Mouse (Mus musculus): ENCODE measurements around the gene Traf1. TPM values are rescaled to one million over a fixed set of nuclear protein-coding genes. Genes with fewer than 3 reads are reported as not detected.

The Traf1 gene
- total and polyA plus RNA-seq, 2 experiments from 2014 or later: 0.86 to 2.7 TPM

DNA sequence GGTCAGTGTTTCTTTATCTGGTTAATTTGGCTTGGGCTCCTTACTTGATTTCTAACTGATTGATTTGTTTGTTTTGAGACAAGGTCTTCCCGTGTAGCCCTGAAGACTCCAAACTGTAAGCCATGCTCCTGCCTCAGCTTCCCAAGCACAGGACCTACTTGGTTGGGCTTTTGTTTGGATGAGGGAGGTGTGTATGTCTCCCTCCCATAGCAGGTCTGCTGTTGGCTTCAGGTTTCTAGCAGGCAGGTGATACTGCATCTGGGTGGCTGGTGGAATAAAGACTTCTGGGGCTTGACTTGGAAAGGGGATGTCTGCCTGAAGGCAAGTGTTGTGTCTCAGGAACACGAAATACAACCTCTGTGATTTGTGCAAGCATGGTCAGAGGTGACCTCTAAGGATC, 639 bp upstream of the Traf1 start:
- H3K4me3 ChIP-seq (ENCODE audit: low read depth, low read length): no peak overlapping the region
- no peaks in the 10 kb centered on the region for H3K9me3 ChIP-seq (ENCODE audit: low read length)
- H3K9ac ChIP-seq: no peak overlapping the region
- no peaks in the 10 kb centered on the region for H3K36me3 ChIP-seq (ENCODE audit: insufficient read depth)
- TF ChIP-seq CTCF (IDR thresholded peaks at IDR 0.05; ENCODE audit: low read depth): no peak
- H3K4me1 ChIP-seq (ENCODE audit: insufficient read depth): no peaks in the 10 kb centered on the region
- DNase-seq (no peak), ATAC-seq (no peak)
- H3K4me2 ChIP-seq (ENCODE audit: low read depth): no peak overlapping the region
- H3K27me3 ChIP-seq (ENCODE audit: insufficient read depth, low read length): no peaks in the 10 kb centered on the region
- no peak overlapping the region for H3K27ac ChIP-seq (ENCODE audit: low read depth, low read length)
- 91% methylated on average over 2 of the region's 2 CpGs for WGBS

DNA sequence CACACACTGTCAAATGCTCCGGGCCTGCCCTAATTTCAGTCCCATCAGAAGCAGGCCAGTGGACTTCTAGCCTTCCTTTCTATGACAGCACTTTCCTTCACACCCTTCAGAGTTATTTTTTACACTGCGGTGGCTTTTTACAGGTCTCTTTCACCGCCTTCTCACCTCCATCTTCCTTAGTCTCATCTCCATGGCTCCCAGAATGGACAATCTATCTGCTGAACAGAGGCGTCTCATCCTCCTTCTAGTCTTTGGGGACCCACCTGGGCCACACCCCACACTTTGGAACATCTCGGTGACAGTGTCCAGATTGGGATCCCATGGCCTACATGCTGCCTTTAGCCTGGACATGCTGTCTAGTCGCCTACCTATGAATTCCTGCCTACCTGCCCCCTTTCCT, 606 bp downstream of the Traf1 start:
- no peak for DNase-seq
- TF ChIP-seq CTCF (IDR thresholded peaks at IDR 0.05; ENCODE audit: low read depth): no peak
- no peak overlapping the region for H3K27ac ChIP-seq (ENCODE audit: low read depth, low read length)
- 79% methylated on average over 6 of the region's 6 CpGs for WGBS
- H3K9me3 ChIP-seq (ENCODE audit: low read length): no peaks in the 10 kb centered on the region
- no peak for ATAC-seq
- H3K4me1 ChIP-seq (ENCODE audit: insufficient read depth): no peaks in the 10 kb centered on the region
- no peak overlapping the region for H3K9ac ChIP-seq
- 0 out of 2 replicates have a peak overlapping the region, but pooled peaks have one; percentile 0 for H3K4me3 ChIP-seq (ENCODE audit: low read depth, low read length)
- no peaks in the 10 kb centered on the region for H3K36me3 ChIP-seq (ENCODE audit: insufficient read depth)
- H3K4me2 ChIP-seq (ENCODE audit: low read depth): peak overlapping the region; percentile 30
- no peaks in the 10 kb centered on the region for H3K27me3 ChIP-seq (ENCODE audit: insufficient read depth, low read length)

- DNase-seq (no peak), ATAC-seq (no peak)
- no peaks in the 10 kb centered on the region for H3K36me3 ChIP-seq (ENCODE audit: insufficient read depth)
- no peaks in the 10 kb centered on the region for H3K4me1 ChIP-seq (ENCODE audit: insufficient read depth)
- H3K9ac ChIP-seq: no peak overlapping the region
- H3K27me3 ChIP-seq (ENCODE audit: insufficient read depth, low read length): no peaks in the 10 kb centered on the region
- TF ChIP-seq CTCF (IDR thresholded peaks at IDR 0.05; ENCODE audit: low read depth): no peak
- no peak overlapping the region for H3K4me3 ChIP-seq (ENCODE audit: low read depth, low read length)
- H3K4me2 ChIP-seq (ENCODE audit: low read depth): no peak overlapping the region
- no peaks in the 10 kb centered on the region for H3K9me3 ChIP-seq (ENCODE audit: low read length)
- H3K27ac ChIP-seq (ENCODE audit: low read depth, low read length): no peak overlapping the region
- 79% methylated on average over 4 of the region's 5 CpGs for WGBS
These were observed 1.1 kb downstream of the Traf1 start for GRCm38 (mm10) chr2:34960466-34960865.

DNA sequence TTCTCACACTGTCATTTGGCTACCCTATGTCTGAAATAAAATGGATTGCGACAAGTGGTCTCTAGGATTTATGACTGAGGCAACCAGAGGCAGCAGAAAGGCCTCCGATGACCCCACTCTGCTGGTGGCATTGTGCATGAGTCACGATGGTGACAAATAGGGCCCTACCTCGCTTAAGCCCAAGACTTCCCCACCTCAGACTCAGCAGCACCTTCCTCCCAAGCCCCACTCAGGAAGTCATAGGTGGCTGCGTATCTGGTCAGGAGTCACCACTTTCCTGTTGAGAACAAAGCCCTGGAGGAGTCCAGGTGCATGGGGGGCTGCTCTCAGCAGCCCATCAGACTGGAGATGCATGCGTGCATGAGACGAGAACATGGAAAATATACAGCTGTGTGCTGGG, 3.0 kb downstream of the Traf1 start:
- H3K4me2 ChIP-seq (ENCODE audit: low read depth): no peak overlapping the region
- H3K27ac ChIP-seq (ENCODE audit: low read depth, low read length): no peak overlapping the region
- no peaks in the 10 kb centered on the region for H3K27me3 ChIP-seq (ENCODE audit: insufficient read depth, low read length)
- H3K9me3 ChIP-seq (ENCODE audit: low read length): no peaks in the 10 kb centered on the region
- H3K4me1 ChIP-seq (ENCODE audit: insufficient read depth): no peaks in the 10 kb centered on the region
- ATAC-seq: no peak
- no peak overlapping the region for H3K4me3 ChIP-seq (ENCODE audit: low read depth, low read length)
- TF ChIP-seq CTCF (IDR thresholded peaks at IDR 0.05; ENCODE audit: low read depth): no peak
- H3K36me3 ChIP-seq (ENCODE audit: insufficient read depth): no peaks in the 10 kb centered on the region
- no peak for DNase-seq
- WGBS: 94% methylated on average over 7 of the region's 7 CpGs
- no peak overlapping the region for H3K9ac ChIP-seq

DNA sequence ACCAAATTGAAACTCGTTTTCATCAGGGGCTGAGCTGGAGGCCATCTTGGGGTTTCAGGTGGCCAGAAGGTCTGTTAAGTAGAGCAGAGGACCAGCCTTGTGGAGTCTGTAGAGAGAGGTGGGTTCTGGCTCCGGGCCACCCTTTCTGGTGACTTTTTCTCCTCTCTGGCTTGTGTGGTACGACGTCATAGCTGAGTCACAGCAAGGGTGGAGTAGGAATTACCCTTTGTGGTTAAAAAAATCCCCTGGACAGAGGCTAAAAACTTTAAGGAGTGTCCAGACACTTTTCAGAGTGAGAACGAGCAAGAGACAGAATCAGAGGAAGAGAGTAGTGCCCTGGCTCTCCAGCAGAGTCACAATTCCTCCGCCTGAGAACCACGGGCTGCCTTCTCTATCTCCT, 3.5 kb downstream of the Traf1 start:
- 85% methylated on average over 7 of the region's 7 CpGs for WGBS
- H3K36me3 ChIP-seq (ENCODE audit: insufficient read depth): no peaks in the 10 kb centered on the region
- DNase-seq: no peak
- H3K4me3 ChIP-seq (ENCODE audit: low read depth, low read length): no peak overlapping the region
- no peaks in the 10 kb centered on the region for H3K27me3 ChIP-seq (ENCODE audit: insufficient read depth, low read length)
- H3K27ac ChIP-seq (ENCODE audit: low read depth, low read length): no peak overlapping the region
- ATAC-seq: no peak
- no peak overlapping the region for H3K4me2 ChIP-seq (ENCODE audit: low read depth)
- no peaks in the 10 kb centered on the region for H3K4me1 ChIP-seq (ENCODE audit: insufficient read depth)
- no peak for TF ChIP-seq CTCF (IDR thresholded peaks at IDR 0.05; ENCODE audit: low read depth)
- H3K9me3 ChIP-seq (ENCODE audit: low read length): no peaks in the 10 kb centered on the region
- H3K9ac ChIP-seq: no peak overlapping the region

GRCm38 (mm10) chr2:34957405-34957804, 4.2 kb downstream of the Traf1 start:
- DNase-seq: no peak
- Histone ChIP-seq H3K27me3 (ENCODE audit: insufficient read depth, low read length) (no peaks in the 10 kb centered on the region), H3K4me2 (ENCODE audit: low read depth) (no peak overlapping the region), H3K9ac (no peak overlapping the region), H3K4me1 (ENCODE audit: insufficient read depth) (no peaks in the 10 kb centered on the region), H3K9me3 (ENCODE audit: low read length) (no peaks in the 10 kb centered on the region), H3K4me3 (ENCODE audit: low read depth, low read length) (no peak overlapping the region), H3K27ac (ENCODE audit: low read depth, low read length) (no peak overlapping the region), H3K36me3 (ENCODE audit: insufficient read depth) (no peaks in the 10 kb centered on the region)
- TF ChIP-seq CTCF (IDR thresholded peaks at IDR 0.05; ENCODE audit: low read depth): no peak
- 39% methylated on average over 1 of the region's 1 CpGs for WGBS
- no peak for ATAC-seq

DNA sequence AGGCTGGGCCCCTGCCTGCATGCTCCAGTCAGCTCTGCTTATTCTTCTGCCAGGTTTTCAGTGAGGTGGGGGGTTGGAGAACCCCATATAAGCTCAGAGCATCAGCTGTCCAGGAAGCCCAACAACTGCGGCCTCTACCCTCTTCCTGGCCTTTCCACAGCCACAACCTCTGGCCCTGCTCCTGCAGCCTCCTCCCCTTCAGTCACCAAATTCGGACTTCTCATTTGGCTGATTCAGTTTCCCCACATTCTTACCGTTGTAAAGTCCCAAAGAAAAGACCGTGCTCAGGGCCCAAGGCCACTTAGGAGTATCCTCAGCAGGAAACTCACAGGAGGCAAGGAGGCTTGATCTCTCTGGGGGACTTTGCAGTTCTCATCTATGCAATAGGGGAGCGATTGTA, 4.6 kb downstream of the Traf1 start:
- ATAC-seq: no peak
- Histone ChIP-seq H3K9me3 (ENCODE audit: low read length) (no peaks in the 10 kb centered on the region), H3K4me3 (ENCODE audit: low read depth, low read length) (no peak overlapping the region), H3K9ac (no peak overlapping the region), H3K4me2 (ENCODE audit: low read depth) (no peak overlapping the region), H3K27ac (ENCODE audit: low read depth, low read length) (no peak overlapping the region), H3K27me3 (ENCODE audit: insufficient read depth, low read length) (no peaks in the 10 kb centered on the region), H3K36me3 (ENCODE audit: insufficient read depth) (no peaks in the 10 kb centered on the region), H3K4me1 (ENCODE audit: insufficient read depth) (no peaks in the 10 kb centered on the region)
- DNase-seq: no peak
- WGBS: 63% methylated on average over 5 of the region's 5 CpGs
- TF ChIP-seq CTCF (IDR thresholded peaks at IDR 0.05; ENCODE audit: low read depth): no peak

DNA sequence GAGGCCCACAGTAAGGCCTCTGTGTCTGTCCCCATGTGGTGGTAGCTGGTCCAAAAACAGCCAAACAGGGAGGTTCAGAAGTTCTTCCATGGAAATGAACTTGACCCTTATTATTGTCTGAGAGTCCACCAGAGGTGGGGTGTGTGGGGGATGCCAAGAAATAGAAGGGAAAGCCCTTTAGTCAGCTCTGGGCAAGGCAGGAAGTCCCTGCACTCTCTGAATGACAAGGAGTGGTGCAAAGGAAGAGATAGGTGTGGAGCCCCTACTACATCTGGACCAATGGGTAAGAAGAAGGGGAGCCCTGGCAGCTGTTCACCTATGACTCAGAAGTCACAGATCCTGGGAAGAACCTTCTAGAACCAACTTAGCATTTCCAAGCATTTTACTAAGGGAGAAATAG, 7.2 kb downstream of the Traf1 start:
- TF ChIP-seq CTCF (IDR thresholded peaks at IDR 0.05; ENCODE audit: low read depth): no peak
- no peaks in the 10 kb centered on the region for H3K36me3 ChIP-seq (ENCODE audit: insufficient read depth)
- no peak overlapping the region for H3K9ac ChIP-seq
- no peaks in the 10 kb centered on the region for H3K4me1 ChIP-seq (ENCODE audit: insufficient read depth)
- H3K27ac ChIP-seq (ENCODE audit: low read depth, low read length): no peak overlapping the region
- DNase-seq: no peak
- ATAC-seq: no peak
- H3K9me3 ChIP-seq (ENCODE audit: low read length): no peaks in the 10 kb centered on the region
- no peak overlapping the region for H3K4me2 ChIP-seq (ENCODE audit: low read depth)
- no peaks in the 10 kb centered on the region for H3K27me3 ChIP-seq (ENCODE audit: insufficient read depth, low read length)
- H3K4me3 ChIP-seq (ENCODE audit: low read depth, low read length): no peak overlapping the region

Data from forebrain, postnatal 0 days (tissue).